Mouse (Mus musculus) cerebellum, adult 8-10 months (tissue): ENCODE data around the gene Myoz1.
A peak's percentile ranks its signal among the peaks of the same experiment; 100 is the strongest.
"Not testable (repeated sequence)": the region's sequence is repeated elsewhere in the genome, so short reads cannot be mapped to it uniquely, and the experiment has no call there.

Source experiments
- DNase-seq: peaks from one replicate; pipeline ENCODE4 v3.0.0; 2022

Gene Myoz1

DNA sequence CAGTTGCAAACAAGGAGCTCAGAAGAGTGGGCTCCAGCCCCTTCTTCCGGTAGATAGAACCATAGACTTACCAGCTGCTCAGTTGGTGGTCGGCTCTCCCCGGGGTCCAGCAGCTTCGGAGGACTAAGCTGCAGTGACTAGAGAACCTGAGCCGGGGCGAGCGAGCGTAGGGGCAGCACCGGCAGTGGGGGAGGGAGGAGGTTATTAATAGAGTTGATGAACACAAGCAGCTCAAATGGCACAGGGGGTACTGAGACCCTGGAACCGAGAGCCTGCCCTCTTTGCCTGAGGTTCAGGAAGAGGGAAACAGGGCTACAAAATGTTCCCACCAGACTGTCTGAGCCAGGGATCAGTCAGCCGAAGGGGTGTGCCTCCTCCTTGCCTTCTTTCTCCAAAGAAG is at the start of gene Myoz1:
Gene Myoz1 (minus strand): TSS at position 180 of the 400 bp plus-strand sequence.
- no peak for DNase-seq

DNA sequence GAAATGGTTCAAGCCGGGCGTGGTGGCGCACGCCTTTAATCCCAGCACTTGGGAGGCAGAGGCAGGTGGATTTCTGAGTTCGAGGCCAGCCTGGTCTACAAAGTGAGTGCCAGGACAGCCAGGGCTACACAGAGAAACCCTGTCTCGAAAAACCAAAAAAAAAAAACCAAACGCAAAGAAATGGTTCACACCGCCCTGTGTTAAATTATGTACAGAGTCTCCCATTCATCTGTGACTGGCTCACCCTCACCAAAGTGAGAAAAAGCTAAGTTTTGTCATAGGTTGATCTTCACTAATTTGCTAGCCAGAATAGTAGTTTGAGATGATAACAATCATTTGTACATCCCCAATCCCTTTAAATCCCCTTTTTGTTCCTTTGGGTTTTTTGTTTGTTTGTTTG is 47.1 kb upstream of the Myoz1 start:
- not testable (repeated sequence) for DNase-seq

DNA sequence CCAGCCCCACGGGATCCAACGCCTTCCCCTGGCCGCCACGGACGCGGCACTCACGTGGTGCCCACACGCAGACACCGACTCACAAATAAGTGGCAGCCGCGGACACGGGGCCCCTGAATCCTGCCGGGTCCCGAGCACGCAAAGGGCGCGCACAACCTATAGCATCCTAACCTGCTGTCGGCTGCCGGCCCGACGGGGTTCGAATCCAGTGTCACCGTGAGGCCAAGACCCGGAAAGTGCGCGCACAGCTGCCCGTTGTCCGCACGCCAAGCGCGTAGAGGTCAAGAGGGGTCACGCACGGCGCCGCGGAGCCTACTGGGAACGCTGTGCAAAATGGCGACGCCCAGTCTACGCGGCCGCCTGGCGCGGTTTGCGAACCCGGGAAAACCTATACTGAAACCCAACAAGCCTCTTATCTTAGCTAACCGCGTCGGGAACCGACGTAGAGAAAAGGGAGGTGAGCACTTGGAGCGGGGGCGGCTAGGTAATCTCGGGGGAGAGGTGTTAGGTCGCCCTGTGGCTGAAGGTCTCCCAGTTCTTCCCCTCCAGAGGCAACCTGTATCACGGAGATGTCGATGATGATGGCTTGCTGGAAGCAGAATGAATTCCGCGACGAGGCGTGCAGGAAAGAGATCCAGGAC is 46.5 kb upstream of the Myoz1 start, which contains the start of gene Chchd1:
Gene Chchd1 (plus strand): TSS at position 266 of the 641 bp plus-strand sequence.
- DNase-seq: peak; percentile 90

GRCm38 (mm10) chr14:20702096-20702740 is 45.9 kb upstream of the Myoz1 start:
- no peak for DNase-seq

- DNase-seq: no peak
Observed at GRCm38 (mm10) chr14:20701554-20701953, 45.2 kb upstream of the Myoz1 start.

DNA sequence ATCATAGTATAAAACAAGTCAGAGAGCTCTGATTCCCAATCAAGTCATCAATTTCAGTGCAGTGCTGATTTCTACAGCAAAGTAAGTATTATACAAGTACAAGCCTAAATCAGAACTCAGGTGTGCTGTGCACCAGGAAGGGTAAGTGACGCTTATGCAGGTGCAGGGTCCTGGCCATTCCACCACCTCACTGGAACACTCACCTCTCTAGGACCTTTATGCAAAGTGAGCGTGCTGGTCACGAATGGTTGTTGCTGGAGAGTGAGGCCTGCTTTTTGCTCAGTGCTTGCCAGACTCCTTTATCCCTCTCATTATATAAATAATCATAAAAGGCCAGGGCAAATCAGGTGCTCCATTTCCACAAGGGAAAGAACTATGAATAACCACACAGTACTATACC is 44.0 kb upstream of the Myoz1 start:
- no peak for DNase-seq

DNA sequence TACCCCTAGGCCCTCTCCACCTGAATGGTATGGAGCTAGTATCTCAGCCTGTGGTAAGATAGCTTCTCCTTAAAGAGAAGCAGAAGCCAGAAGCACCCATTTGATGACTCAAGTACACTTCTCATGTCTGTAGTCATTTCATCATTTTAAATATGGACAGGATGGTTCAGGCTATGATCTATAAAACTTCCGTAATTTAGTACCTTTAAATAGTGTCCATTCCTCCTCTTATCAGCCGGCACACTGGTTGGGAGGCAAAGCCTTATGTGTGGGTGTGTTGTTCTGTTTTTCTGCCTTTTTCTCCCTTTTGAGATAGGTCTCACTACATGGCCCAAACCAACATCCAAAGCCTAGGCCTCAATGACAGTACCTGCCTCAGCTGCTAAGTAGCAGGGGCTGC is 42.2 kb upstream of the Myoz1 start:
- no peak for DNase-seq

- peak; percentile 28 for DNase-seq
Observed at GRCm38 (mm10) chr14:20696986-20697385, 40.6 kb upstream of the Myoz1 start.

- peak; percentile 27 for DNase-seq
Observed at GRCm38 (mm10) chr14:20695761-20696520, 39.6 kb upstream of the Myoz1 start.

- DNase-seq: peak; percentile 89
Observed at GRCm38 (mm10) chr14:20694884-20695760, 38.8 kb upstream of the Myoz1 start, which contains the start of gene Fut11. Gene Fut11 (plus strand): TSS chr14:20694968.

DNA sequence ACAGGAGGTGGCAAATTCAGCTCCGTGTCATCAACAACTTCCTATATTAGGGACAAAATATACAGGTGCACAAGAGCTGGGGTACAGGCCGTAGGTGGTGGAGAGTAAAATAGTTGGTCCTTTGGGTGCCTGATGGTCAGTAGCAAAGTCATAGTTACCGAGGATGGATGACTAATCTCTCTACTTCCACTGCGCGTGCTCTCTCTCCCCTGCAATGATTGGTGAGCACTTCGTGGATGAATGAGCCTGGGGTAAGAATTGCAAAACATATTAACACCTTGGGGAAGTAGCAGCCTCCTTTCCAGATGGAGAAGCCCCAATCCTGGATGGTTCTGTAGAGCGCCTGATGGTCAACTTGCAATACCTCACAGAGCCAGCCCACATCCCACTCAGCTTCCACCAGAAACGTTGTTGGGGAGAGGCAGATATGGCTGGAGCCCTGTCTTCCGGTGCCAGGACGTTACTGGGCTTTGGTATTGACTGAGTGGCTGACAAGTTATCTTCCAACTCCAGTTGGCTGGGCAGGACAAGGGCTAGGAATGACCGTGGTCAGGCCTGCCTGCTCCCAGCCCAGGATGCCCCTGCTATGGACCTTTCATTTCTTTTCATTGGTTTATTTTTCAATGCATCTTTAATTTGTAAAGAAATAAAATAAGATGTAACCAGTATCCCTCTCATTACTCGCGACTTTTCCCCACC is 38.0 kb upstream of the Myoz1 start:
- no peak for DNase-seq

DNA sequence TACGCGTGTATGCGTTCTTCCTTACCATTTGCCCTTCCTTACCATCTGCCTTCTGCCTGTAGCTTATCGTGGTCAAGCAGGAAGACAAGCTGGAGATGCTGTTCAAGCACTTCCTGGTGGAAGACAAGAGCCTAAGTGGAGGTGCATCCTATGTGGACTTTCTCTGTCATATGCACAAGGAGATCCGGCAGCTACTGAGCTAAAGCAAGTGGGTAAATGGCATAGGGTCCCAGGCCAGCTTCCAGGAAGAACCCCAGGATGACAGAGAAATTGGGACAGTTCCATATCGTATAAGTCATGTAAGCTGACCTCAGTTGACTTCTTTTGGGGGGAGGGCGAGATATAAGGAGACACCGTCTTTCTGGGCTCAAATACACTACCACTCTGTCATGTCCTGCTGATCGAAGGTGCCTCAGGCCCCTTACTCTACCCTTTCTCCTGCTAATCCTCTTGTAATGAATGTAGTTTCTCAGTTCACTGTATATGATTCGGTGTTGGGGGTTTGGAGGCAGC is 37.3 kb upstream of the Myoz1 start:
- no peak for DNase-seq

GRCm38 (mm10) chr14:20691772-20692171 is 35.4 kb upstream of the Myoz1 start:
- no peak for DNase-seq

DNA sequence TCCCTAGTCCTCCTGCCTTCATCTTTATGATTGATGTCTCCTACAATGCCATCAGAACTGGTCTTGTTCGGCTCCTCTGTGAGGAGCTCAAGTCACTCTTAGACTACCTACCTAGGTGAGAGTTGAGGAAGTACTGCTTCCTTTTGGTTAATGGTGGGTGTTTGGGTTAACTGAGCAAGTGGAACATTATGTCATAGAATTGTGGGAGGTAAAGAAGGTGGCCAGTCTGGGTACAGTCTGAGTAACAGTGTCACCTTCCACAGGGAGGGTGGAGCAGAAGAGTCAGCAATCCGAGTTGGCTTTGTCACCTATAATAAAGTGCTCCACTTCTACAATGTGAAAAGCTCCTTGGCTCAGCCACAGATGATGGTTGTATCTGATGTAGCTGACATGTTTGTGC is 32.7 kb upstream of the Myoz1 start:
- no peak for DNase-seq

- DNase-seq: no peak
Observed at GRCm38 (mm10) chr14:20686576-20686975, 30.2 kb upstream of the Myoz1 start.

DNA sequence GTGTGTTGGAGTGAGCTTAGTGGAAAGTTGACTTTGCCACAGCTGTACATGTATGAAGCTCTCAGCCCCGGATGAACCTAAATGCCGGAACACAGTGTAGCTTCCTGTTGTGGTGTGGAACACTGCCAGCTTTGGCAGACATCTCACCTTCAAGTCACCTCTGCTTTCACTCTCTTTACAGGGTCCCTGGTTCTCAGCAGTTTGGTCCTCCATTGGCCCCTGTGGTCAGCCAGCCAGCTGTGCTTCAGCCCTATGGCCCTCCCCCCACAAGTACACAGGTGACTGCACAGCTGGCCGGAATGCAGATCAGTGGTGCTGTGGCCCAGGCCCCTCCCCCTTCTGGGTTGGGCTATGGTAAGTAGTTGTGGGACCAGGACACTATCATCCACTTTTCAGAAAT is 26.2 kb upstream of the Myoz1 start:
- DNase-seq: no peak

- no peak for DNase-seq
Observed at GRCm38 (mm10) chr14:20681742-20682141, 25.4 kb upstream of the Myoz1 start.

DNA sequence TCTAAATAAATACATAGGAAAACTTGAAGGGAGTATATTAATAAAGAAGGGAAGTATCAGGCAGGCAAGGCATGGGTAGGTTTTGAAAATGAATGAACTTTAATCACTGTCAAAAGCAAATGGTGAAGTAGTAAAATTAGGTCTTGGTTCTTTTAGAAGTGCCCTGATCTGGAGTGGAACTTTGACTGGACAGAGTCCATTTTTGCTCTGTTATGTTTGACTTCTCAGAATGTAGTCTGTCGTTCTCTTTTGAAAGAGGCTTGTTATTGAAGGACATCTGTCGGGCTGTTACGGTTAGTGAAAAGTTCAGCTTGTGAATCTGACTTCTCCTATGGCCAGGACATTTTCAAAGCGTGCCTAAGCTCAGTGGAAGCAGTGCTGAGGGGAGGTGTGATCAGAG is 21.6 kb upstream of the Myoz1 start:
- DNase-seq: no peak

DNA sequence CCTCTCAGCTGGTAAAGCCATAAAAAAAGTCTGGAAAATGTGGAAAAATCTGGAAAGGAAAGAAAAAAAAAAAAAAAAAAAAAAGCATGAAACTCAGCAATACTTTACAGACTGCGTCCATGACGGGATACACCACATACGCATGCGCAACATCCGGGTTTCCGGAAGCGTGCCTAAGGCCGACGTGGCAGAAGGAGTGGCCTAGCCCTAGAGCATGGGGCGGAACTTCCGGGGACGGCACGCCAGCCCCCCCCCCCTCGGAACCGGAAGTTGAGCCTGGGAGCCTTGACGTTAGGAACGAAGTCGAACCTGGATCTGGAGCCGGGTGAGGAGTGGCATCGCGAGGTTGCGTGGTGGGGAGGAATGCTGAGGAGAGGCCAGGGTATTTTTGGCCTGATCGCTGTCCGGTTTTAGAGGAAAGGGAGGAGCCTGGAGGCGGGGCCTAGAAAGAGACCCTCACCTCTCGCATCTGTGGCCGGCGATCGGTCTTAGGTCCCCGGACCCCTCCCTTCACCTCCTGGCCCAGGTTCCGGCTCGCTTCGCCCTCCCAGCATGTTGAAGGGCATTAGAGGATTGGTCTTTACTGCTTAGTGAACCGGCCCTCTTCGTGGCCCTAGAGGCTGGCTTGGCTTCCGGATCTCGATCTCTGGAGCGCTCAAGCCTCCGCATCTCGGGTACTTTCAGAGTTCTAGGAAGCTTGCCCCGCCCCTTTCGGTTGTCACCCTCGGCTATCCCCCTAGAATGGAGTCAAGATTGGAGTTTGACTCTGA is 17.9 kb upstream of the Myoz1 start, which contains the start of gene Sec24c:
Gene Sec24c (plus strand): TSS at position 245 of the 770 bp plus-strand sequence.
- peak; percentile 95 for DNase-seq

DNA sequence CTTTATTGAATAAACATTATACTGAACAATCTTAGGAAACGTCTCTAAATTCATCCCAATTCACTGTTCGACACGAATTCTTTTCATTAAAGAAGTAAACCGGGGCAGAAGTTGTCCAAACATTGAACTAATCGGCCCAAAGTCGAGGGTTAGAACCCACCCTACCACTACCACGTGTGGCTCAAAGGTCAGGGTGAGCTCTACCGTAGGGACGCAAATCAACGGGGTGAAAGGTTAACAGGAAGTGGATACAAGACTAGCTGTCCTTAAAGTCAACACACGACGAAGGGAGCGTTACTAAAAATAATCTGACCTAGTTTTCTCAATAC is 17.4 kb upstream of the Myoz1 start:
- DNase-seq: no peak

DNA sequence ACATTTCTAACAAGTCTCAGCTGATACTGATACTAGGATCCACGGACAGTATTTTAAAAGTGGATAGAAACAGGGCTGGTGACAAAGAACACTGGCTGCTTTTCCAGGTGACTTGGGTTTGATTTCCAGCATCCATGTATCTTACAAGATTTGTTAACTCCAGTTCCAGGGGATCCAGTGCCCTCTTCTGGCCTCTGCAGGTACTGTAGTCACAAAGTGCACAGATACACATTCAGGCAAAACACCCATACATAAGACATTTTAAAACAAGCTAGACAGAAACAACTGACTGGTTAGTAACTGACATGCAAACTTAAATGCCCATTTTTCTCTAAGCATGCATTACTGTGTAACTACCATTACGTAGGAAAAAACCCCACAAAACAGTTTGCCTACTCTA is 16.6 kb upstream of the Myoz1 start:
- peak; percentile 36 for DNase-seq
